Mouse (Mus musculus) myocyte (in vitro differentiated cells): ENCODE data around the gene Bin2.

ENCODE experiments used
- CEBPB ChIP-seq: IDR thresholded peaks from 2 replicates; pipeline ENCODE4 v1.6.1; 2011; ENCODE audit warnings: mild to moderate bottlenecking, moderate library complexity; ENCODE audit not compliant: poor library complexity, insufficient read depth, severe bottlenecking
- E2F4 ChIP-seq: IDR thresholded peaks from one replicate; pipeline ENCODE4 v1.6.1; 2011; ENCODE audit warnings: mild to moderate bottlenecking, control low read depth, moderate library complexity; ENCODE audit not compliant: insufficient read depth
- MAX ChIP-seq: IDR thresholded peaks from one replicate; pipeline ENCODE4 v1.6.1; 2011; ENCODE audit warnings: low read depth, mild to moderate bottlenecking, control low read depth
- MYOD1 ChIP-seq, 3 experiments: IDR thresholded peaks; one replicate each; pipeline ENCODE4 v1.6.1; 2011; ENCODE audit warnings: control low read depth in 2 of 3, low read depth in 2 of 3, mild to moderate bottlenecking in 2 of 3, moderate library complexity in 1 of 3; ENCODE audit not compliant: insufficient read length in 2 of 3, control insufficient read depth in 1 of 3
- MYOG ChIP-seq, 3 experiments: IDR thresholded peaks; one replicate each; pipeline ENCODE4 v1.6.1; 2011; ENCODE audit warnings: control low read depth in 2 of 3, low read depth in 2 of 3, mild to moderate bottlenecking in 2 of 3; ENCODE audit not compliant: insufficient read length in 2 of 3, control insufficient read depth in 1 of 3, insufficient read depth in 1 of 3
- POLR2A ChIP-seq: IDR thresholded peaks from one replicate; pipeline ENCODE4 v1.6.1; 2011; ENCODE audit warnings: low read depth, mild to moderate bottlenecking, control low read depth, moderate library complexity; ENCODE audit not compliant: insufficient read length
- POLR2AphosphoS2 ChIP-seq: IDR thresholded peaks from one replicate; pipeline ENCODE4 v1.6.1; 2011; ENCODE audit warnings: low read depth, control low read depth; ENCODE audit not compliant: insufficient read length
- REST ChIP-seq: IDR thresholded peaks from one replicate; pipeline ENCODE4 v1.6.1; 2011; ENCODE audit warnings: mild to moderate bottlenecking, control low read depth, moderate library complexity; ENCODE audit not compliant: insufficient read depth, insufficient read length
- TCF12 ChIP-seq: IDR thresholded peaks from one replicate; pipeline ENCODE4 v1.6.1; 2011; ENCODE audit warnings: mild to moderate bottlenecking, control low read depth; ENCODE audit not compliant: poor library complexity, insufficient read depth, severe bottlenecking
- TCF3 ChIP-seq: IDR thresholded peaks from one replicate; pipeline ENCODE4 v1.6.1; 2011; ENCODE audit warnings: low read depth, control low read depth; ENCODE audit not compliant: insufficient read length
- USF1 ChIP-seq: IDR thresholded peaks from one replicate; pipeline ENCODE4 v1.6.1; 2011; ENCODE audit warnings: low read depth, mild to moderate bottlenecking, control low read depth, moderate library complexity

DNA sequence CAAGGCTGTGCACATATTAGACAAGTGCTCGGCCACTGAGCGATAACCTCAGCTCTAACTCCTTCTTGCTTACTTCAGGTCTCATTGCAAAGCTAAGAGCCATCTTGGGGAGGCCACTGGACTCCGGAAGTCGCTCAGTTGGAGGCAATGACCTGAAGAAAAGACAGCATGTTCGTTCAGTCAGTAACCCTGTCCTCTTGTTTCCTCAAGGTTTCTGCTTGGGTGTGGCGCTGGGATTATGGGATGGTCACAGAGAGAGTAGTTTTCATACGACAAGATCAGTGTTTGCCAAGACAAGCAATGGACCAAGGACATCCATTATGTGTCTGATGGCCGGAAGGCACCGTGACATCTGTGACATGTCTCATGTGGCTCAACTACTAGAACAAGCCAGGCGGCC is 5.2 kb upstream of the Bin2 start:
- TF ChIP-seq POLR2A (no peak), REST (no peak), MYOD1 (IDR thresholded peaks at IDR 0.05; ENCODE audit: control insufficient read depth in 1 of 3, insufficient read length in 2 of 3, low read depth in 2 of 3) (no peak), USF1 (no peak), POLR2AphosphoS2 (no peak), MAX (no peak), TCF3 (no peak), E2F4 (no peak), CEBPB (no peak), TCF12 (no peak), MYOG (IDR thresholded peaks at IDR 0.05; ENCODE audit: control insufficient read depth in 1 of 3, insufficient read depth in 1 of 3, insufficient read length in 2 of 3, low read depth in 2 of 3) (no peak)
